Mouse (Mus musculus) yolk sac, embryonic 10.5 days (tissue): Measurements from ENCODE around the gene Zfyve26.
"Not testable (repeated sequence)": the region's sequence is repeated elsewhere in the genome, so short reads cannot be mapped to it uniquely, and the experiment has no call there.

Source experiments
- DNase-seq: peaks from one replicate; pipeline ENCODE4 v3.0.0-alpha.2; 2017; ENCODE audit warnings: low spot score

The Zfyve26 gene

DNA sequence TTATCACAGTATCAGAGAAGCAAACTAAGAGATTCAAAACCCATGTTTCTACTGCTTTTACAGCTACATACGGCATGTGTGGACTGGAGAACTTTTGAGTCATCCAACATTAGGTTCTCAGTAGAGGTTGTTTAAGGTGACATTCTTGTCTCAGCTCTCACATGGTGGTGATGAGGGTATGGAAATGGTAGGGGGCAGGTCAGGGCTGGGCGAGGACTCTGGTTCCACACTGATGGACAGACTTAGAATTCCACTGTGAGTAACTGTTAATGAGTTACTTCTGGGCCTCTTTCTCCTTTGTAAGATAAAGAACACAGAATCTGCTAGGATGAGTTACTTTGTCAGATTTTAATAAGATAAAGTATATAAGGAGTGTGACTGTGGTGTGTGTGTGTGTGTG is 36.0 kb downstream of the Zfyve26 start:
- DNase-seq = peak; percentile 30

DNA sequence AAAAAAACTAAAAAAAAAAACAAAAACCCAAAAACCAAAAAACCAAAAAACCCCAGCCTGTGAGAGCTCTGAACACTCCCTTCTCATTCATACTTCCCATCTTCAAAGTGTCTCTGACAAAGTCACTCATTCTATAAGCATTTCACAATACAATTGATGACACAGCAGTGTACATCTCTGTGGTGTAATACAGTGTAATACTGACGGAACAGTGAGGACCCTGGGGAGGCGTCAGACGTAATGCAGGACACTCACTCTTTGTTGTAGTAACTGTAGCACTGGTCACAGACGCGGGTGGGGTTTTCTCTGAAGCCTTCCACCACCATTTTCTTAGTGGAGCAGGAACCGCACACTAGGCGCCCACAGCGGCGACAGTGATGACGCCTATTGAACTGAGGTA is 41.1 kb downstream of the Zfyve26 start:
- DNase-seq = no peak

DNA sequence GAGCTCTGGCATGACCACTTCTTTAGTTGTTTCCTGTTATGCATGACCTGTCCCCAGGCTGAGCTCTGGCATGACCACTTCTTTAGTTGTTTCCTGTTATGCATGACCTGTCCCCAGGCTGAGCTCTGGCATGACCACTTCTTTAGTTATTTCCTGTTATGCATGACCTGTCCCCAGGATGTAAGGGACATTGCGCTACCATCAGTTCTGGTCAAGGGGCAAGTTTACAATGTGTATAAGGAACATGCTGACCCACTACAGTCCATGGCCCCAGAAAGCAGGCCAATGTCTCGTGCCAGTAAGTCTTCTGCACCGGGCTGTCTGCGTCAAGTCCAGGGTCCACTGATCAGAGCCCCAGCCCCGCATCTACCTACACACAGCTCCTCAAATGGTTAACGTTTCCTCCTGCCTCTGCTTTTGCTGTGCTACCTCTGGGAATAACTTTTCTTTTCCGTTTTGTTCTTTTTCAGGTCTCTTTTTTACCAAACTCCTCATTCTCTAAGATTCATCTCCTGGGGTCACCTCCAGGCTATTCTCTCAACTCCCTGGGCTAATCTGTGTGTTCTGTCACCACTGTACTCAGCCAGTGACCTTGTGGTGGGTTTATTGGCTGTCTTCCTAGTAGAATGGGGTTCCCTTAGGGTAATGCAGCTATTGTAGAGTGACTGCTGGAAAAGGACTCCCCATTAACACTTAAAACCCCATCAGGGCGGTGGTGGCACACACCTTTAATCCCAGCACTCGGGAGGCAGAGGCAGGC is 42.6 kb downstream of the Zfyve26 start:
- peak; percentile 50 for DNase-seq

DNA sequence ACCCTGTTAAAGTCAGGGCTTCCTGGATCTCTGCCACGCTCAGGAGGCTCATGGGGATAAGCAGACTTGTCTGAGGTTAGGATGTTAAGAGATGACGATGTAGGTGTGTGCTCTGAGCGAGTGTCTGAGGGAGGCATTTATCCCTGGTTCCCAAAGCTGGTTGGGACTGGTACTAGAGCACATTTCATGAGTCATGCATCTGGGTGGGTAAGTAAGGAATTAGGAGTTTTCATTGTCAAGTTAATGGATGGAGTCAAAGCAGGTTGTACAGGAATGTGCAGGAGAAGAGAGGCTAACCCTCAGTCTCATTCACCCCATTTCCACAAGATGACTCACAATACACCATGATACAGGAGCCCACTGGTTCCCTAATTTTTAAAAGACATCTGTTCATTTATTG is 48.0 kb downstream of the Zfyve26 start:
- DNase-seq = no peak

DNA sequence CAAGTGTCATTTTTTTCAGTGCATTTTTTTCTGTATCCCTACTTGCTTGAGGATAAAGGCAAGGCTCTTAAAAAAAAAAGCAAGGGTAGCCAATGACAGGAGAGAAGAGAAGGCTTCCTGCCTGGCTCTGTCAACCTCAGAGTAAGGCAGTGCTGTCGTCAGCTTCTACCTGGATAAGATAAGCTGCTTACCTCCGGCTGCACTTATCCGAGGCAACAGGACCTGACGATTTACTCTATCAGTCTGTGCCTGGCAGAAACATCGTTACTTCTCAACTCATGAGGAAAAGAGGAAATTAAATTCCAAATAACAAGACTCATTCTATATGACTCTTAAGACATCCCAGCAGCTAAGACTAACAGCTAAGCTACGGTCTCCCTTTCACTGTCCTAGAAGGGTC is 53.2 kb downstream of the Zfyve26 start:
- no peak for DNase-seq

DNA sequence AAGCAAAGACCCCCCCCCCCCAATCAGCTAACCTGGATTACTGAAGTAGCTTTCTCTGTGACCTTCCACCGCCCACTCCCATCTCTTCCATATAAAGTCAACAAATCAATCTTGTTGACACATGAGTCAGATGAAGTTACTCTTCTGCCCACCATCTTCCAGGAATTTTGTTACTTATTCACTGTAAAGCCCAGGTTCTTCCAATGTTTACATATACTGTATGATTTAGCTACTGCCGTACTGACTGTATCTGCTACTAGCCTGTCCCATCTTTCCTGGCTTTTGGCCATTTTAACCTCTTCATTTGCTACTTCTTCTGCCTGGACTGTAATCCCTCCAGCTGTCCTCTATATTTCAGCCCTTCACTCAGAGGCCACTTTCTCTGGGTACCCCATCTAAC is 54.1 kb downstream of the Zfyve26 start:
- peak; percentile 31 for DNase-seq

DNA sequence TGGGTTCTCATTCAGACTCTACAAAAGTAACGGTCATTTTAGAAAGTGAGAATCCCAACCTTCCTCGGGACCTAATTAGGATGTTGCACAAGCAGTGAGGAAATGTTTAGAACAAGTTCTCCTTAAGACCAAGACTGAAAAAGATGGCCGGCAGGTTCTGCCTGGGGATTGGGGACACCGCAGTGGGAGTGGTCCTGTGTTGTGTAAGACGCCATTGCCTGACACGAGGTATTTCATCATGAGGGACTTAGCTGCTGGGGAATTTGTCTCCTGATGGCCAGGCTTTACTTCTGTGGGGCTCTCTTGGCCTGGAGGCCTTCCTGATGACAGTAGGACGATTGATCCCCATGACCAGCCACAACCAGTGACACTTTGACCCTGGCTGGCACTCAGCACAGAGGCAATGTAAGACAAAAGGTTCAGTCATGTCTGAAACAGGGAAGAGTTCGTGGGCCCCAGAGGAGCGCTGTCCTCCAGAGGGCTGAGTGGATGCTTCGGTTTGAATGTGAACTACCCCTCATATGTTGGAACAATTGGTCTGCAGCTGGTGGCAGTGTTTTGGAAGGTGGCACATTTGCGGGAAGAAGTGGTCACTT is 60.5 kb downstream of the Zfyve26 start:
- DNase-seq = no peak

DNA sequence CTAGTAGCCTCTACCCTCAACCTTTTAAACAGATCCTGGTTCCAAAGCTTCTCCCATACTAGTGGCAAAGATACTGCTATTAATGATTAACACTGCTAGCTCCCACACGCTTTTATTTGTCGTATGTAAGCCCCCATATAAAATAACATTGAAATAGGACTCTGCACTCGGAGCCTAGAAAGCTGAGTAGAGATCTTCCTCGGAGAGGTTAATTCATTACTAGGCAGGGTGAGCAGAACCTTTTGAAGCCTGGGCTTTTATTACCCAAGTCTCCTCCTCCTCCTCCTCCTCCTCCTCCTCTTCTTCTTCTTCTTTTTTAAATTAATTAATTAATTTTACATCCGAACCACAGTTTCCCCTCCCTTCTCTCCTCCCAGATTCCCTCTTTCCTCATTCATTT is 78.6 kb downstream of the Zfyve26 start:
- no peak for DNase-seq

DNA sequence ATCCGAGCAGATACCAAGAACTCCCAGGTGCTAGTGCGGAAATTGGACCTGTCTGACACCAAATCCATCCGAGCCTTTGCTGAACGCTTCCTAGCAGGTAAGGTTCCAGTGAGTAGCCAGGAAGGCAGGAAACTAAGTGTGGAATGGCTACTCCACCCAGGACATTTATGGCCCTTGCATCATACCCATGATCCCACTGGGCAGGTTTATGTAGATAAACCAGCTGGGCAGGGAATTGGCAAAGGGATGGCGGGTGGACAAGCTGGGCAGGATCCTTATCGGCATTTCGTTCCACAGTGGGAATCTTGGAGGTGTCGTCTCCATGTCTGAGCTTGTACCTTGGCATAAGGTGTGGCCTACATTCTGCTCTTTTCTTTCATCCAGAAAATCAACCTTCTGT is 84.7 kb downstream of the Zfyve26 start:
- no peak for DNase-seq

DNA sequence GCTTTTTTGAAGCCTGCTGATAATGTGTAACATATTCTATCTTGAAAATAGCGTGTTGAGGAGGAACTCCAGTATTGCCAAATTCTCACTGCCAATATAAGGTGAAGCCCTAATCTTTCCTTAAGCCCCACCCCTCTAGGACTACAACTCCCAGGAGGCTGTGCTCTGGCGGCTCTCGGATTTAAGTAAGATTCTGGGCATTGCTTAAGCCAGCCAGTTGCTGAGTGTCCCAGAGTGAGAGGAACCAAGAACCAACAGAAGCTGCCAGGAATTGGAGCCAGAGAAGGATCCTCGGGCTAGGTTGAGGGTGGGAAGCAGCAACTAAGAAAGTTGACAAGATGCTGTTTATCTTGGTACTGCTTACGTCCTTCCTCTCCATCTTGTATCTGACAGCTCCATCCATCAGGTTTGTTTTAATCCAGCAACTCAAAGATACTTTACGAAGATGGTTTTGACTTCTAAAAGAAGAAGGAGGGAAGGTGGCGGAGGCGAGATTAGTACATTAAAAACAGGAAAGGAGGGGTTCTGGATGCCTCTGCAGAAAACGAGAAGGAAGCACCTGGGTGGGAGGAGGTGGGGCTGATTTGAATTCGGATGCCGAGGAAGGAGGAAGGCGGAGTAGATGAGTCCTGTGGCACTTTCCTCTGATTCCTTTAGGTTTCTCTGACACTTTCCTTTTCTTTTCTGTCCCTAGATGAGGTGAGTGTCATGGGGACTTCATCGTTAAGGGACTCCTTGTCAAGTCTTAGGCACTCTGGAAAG is 87.2 kb downstream of the Zfyve26 start, which contains the start of gene Rdh12:
TSS of gene Rdh12 (plus strand) at position 212 of the 762 bp plus-strand sequence.
- DNase-seq = peak; percentile 33

DNA sequence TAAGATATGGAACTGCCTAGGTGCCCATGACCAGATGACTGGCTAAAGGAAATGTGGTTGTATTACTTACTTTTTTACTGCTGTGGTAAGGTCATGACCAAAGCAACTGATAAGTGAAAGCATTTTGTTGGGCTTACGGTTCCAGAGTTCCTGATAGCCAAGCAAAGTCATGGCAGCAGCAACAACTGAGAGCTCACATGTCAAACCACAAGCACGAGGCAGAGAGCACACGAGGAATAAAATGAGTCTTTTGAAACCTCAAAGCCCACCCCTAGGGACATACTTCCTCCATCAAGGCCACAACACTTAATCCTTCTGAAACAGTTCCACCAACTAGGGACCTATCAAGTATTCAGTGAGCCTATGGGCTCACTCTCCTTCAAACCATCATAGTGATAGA is 94.2 kb downstream of the Zfyve26 start:
- no peak for DNase-seq

DNA sequence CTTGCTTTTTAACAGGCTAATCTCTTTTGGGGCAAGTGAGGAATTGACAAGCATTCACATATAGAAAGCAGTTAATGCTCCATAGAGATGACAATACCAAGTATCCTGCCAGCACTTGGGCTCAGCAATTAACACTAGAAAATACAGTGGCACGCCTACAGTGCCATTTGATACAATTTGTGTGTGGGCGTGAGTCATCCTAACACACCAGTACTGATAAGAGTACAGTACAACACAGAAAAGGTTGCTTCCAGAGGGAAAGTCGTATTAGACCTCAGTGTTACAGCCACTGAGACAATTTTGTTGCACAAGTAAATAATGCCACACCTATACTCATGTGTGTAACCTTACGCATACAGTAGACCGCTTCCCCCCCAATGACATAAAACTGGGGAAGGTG is 99.0 kb downstream of the Zfyve26 start:
- DNase-seq = no peak

DNA sequence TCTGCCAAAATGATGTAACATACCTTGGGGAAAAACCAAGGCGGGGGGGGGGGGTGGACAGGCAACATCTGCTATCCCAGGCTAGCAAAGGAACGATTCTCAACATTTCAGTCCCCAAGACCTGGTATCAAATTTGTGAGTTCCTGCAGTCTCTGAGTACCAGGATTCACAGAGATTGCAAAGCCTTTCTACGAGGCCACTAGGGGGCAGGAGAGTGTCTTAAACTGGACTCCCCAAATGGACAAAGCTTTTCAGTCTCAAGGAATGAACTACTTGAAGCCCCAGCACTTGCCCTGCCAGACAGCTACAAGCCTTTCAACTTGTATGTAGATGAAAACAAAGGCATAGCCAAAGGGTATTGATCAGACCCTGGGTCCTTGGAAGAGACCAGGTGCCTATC is 102.7 kb downstream of the Zfyve26 start:
- DNase-seq = peak; percentile 48

DNA sequence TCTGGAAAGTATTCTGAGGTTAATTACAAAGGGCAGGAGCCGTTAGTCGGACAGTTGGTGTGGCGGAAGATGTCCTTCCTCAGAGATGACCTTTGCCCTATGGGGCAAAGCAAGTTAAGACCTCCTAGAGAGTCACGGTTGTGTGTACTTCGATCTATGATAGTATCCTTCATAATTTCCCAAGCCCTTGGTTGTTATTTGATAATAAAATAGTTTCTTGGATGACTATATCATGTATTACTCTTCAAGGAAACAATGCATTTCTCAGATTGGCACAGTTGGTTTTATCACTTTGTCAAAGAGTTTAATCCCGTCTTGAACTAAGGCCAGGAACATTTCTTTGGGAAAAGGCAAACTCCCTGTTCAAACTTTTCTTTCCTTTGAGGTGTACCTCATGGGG is 103.9 kb downstream of the Zfyve26 start, which contains the start of gene Rdh11:
TSS of gene Rdh11 (minus strand) at position 101 of the 400 bp plus-strand sequence.
- DNase-seq = no peak

DNA sequence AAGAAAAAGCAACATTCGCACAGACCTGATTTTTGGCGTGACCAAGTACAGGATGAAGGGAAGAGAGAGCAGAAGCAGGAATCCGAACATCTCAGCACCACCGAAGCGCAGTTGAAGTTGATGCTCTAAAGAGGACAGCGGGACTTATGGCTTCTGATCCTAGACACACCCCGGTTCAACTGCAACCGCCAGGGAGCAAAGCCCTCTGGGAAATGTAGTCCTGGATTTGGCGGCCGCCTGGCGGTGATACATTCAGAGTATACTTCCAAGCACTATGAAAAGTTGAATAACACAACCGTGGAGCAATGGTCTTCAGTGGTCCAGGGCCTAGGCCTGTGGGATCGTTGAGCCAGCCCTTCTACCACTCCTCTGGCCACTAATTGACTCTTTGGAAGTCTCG is 104.4 kb downstream of the Zfyve26 start:
- DNase-seq = peak; percentile 84

DNA sequence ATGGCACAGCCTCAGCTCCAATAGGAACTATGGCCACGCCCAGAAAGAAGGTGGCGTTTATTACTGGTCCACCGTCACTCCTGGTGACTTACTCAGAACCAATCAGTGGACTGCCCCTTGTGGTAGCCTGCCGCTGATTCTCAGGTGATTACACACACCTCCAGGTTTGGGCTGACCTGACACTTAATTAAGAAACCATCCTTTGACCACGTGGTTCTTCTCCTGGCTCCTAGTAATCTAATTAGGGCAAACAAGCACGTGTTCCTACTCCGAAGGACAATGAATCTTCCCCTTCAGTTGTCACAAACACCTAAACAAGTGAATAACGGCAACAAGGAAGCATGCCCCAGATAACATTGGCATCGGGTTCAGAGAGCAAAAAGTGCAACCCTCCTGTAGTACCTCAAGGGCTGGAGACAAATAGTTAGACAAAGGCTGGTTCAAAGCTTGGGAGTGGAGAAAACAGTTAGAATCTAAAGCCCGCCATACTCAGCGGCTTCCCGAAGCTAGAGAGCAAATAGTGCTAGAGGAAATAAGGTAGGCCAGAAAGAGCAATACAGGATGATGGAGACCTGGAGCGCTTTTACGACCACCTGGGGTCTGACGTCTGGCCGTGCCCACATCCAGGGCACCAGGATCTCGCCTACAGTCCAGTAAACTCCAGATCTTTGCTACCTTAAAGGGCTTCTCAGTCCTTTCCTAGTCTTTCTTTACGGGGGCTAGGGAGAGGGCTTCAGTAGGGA is 105.0 kb downstream of the Zfyve26 start:
- peak; percentile 79 for DNase-seq

DNA sequence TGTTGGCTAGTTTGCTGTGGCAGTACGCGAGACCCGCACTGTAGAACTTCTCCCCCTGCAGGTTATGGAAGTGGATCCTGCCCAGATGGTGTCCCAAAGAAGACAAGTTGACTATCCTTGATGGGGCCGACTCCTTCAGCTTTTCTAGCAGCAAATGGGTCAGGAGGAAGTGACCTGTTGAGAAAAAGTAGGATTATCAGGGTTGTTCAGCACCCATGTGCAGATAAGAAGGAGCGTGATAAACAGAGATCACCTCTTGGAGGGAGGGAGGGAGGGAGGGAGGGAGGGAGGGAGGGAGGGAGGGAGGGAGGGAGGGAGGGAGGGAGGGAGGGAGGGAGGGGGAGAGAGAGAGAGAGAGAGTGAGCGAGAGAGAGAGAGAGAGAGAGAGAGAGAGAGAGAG is 110.9 kb downstream of the Zfyve26 start:
- not testable (repeated sequence) for DNase-seq
